Mouse (Mus musculus): Measurements from ENCODE around the gene Fth1. TPM values are rescaled to one million over a fixed set of nuclear protein-coding genes. Genes with fewer than 3 reads are reported as not detected.
"Not testable (repeated sequence)": the region's sequence is repeated elsewhere in the genome, so short reads cannot be mapped to it uniquely, and the experiment has no call there.

The Fth1 gene
- 1,000 to 10,000 TPM; 2,362 to 2,428 TPM for total RNA-seq (2021)
- long read RNA-seq, experiment 1, transcript Fth1-201 (4 exons, 929 nt), result major isoform, 2,988 of 3,020 reads
- long read RNA-seq, experiment 1, partial matches to known transcripts, result 11 of 3,020 reads
- long read RNA-seq, experiment 1, other reads (novel, unspliced or antisense), result 20 of 3,020 reads
- long read RNA-seq, experiment 2, transcript Fth1-201 (4 exons, 929 nt), result major isoform, 2,382 of 2,407 reads
- long read RNA-seq, experiment 2, transcript Fth1-208 (3 exons, 2,062 nt), result minor isoform, 6 of 2,407 reads
- long read RNA-seq, experiment 2, partial matches to known transcripts, result 3 of 2,407 reads
- long read RNA-seq, experiment 2, other reads (novel, unspliced or antisense), result 15 of 2,407 reads

DNA sequence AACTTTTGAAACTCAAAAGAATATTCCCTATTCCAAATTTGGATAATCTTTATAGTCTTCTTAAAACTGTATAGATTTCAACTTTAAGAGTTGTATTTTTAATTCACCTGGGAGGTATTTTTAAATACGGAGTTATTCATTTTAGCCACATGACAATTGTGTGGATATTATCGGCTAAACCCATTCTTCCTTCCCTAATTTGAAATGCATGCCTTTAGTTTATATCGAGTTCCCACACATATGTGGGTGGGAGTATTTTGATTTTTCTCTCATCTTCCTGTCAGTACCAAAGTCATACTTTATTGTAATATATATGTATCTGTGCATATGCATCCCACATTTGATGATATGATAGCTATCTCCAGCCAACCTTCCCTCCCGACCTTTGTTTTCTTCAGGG is at the start of gene Fth1:
Gene Fth1, plus strand, starts transcription at position 341 of the 400 bp plus-strand sequence.
- no peak for DNase-seq (ENCODE audit: low spot score in 2 of 2)

DNA sequence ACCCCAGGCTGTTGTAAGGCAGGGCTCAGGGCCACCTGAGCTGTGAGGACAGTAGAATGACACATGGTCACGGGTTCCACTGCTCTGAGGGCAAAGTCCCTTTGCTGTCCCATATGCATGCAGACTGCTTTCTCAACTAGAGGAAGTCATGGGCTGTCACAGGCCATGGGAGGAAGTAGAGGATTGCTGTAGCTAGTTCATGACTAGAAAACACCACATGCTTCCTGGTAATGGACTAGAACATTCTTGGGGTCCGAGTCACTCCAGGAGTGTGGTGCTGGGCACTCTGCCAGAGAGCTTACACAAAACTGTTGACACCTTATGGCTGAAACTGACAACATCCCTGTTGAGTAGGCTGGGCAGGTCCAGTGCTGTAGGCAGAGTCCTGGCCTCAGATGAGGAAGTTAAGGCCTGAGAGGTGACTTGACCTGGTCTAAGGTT is 49.2 kb upstream of the Fth1 start:
- not testable (repeated sequence) for DNase-seq (ENCODE audit: low spot score in 2 of 2)

DNA sequence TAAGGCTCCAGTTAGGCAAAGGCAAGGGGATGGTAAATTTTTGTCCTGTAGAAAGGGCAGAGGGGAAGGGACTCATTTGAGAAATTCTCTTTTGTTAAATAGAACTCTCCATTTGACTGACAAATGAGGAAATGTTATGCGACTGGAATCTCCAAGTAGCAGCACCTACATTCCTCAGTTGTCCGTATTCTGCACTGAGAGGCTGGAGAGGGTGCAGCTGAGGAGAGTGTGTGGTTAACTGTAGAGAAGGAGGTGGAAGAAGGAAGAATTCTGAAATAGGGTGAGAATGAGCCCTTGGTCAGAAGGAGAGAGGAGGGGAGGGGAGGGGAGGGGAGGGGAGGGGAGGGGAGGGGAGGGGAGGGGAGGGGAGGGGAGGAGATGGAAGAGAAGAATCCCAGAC is 46.5 kb upstream of the Fth1 start:
- DNase-seq (ENCODE audit: low spot score in 2 of 2), result no peak

DNA sequence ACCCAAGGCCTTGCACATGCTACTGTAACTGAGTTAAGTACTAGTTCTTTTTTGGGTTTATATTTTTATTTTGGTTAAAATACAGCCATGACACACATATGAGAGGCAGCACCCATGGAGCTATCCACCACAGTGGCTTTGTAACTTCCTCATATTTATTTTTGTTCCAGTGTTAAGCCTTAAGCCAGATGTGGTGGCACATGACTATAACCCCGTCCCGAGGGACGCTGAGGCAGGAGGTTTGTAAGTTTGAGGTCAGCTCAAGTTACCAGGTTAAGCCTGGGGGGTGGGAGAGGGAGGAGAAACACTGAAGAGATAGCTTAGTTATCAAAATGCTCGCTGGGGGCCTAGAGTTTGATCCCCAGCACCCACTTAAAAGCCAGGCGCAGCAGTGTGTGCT is 43.8 kb upstream of the Fth1 start:
- no peak for DNase-seq (ENCODE audit: low spot score in 2 of 2)

DNA sequence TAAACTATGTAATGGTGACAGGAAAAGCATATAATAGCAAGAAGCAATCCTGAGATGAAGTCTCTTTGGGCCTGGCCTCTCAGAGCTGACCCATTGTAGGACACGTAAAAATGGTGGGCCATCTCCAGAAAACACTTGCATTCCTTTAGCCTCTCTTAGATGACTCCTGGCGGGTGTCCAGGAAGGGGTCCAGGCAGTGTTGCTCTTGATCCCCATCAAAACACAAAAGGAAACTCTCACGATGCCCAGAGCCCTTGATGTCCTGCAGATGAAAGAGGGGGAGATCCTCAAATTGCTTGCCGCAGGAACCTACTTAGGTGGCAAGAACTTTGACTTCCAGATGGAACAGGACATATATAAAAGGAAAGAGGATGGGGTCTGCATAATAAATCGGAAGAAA is 43.0 kb upstream of the Fth1 start:
- no peak for DNase-seq (ENCODE audit: low spot score in 2 of 2)

DNA sequence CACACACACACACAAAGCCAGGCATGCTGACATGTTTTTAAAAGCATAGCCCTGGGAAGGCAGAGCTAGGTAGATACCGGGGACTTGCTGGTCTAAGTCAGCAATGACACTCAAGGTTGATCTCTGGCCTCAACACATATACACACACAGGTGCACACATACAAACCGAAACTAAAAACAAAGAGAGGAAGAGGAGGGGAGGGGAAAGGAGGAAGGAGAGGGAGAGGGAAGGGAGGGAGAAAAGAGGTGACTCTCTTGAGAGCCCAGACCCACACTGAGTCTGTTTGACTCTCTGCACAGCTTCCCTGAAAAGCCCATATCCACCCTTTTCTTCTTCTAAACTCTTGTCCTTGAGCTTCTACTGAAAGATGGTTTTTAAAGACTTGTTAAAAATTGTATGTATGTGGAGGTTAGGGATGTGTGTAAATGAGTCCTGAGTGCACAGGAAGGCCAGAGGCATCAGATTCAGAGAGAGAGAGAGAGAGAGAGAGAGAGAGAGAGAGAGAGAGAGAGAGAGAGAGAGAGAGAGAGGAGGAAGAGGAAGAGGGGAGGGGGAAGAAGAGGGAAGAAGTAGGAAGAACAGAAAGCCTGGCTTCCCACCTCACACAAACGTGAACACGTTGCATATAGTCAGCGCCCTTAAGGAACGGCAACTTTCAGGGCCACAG is 42.1 kb upstream of the Fth1 start:
- no peak for DNase-seq (ENCODE audit: low spot score in 2 of 2)

DNA sequence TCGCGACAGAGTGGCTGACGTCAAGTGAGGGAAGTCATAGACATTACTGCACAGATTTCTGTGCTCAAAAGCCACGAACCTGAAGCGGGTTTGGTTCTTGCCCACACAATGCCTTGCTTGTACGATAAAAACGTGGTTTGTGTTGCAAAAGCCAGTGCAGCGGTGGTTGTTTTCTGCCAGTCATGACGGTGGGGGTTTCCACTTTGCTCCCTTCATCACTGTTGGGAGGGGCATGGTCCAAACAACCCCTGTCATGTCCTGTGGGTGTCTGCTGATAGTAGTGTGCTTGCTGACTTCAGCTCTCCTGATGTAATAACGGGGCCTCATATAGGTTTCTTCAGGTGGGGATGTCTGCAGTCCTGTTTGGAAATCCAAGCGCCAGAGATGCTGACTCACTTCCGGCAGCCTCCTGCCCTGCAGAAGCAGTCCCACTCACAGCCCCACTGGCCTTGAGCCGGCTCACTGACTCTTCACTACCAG is 41.5 kb upstream of the Fth1 start:
- DNase-seq (ENCODE audit: low spot score in 2 of 2), result no peak

DNA sequence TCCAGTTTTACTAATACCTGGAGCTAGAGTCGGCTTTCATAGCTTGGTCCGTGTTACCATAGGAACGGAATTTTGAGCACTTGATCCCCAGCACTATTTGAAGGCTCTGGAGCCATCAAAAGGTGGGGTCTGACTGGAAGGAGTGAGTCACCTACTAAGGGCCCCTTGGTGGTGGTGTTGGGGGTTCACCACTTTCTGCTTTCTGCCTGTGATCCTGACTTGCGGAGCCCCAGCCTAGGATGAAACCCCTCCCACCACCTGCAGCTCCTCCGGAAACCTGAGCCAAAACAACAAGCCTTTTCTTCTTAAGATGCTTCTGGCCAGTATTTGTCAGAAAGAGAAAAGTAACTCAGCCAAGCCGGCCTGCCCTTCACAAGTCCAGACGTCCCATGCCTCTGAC is 40.6 kb upstream of the Fth1 start:
- DNase-seq (ENCODE audit: low spot score in 2 of 2), result no peak

DNA sequence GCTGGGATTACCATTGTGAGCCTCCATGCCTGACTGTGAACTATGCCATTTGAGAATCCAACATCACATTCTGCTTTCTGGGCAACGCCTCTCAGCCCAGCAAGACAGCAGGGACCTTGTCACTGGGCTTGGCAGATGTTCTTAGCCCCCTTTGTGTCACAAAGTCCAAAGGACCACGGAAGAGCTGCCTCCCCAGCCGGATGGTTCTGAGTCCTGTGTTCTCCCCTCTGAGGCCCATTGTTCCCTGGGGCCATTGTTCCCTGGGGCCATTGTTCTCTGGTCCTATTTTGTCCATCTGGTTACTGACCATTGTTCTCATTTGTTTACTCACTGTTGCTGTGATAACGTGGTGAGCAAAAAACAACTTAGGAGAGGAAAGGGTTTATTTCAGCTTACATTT is 39.5 kb upstream of the Fth1 start:
- DNase-seq (ENCODE audit: low spot score in 2 of 2), result no peak

DNA sequence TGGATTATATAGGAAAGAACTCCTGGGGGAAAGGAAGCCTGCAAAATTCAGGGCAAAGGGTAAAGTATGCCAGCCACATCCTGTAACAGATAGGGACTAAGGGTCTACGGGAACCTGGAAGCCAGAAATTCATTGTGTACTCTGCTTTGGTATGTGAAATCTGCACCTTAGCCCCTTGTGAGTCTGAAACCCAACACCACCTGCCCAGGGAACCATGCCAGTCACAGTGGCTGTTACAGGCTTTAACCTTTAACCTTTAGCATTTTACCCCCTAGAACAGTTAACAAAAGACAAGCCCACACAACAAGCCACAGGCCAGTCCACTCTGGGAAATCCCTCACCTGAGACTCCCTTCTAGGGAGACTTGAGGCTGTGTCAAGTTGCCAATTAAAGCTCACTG is 38.6 kb upstream of the Fth1 start:
- no peak for DNase-seq (ENCODE audit: low spot score in 2 of 2)

DNA sequence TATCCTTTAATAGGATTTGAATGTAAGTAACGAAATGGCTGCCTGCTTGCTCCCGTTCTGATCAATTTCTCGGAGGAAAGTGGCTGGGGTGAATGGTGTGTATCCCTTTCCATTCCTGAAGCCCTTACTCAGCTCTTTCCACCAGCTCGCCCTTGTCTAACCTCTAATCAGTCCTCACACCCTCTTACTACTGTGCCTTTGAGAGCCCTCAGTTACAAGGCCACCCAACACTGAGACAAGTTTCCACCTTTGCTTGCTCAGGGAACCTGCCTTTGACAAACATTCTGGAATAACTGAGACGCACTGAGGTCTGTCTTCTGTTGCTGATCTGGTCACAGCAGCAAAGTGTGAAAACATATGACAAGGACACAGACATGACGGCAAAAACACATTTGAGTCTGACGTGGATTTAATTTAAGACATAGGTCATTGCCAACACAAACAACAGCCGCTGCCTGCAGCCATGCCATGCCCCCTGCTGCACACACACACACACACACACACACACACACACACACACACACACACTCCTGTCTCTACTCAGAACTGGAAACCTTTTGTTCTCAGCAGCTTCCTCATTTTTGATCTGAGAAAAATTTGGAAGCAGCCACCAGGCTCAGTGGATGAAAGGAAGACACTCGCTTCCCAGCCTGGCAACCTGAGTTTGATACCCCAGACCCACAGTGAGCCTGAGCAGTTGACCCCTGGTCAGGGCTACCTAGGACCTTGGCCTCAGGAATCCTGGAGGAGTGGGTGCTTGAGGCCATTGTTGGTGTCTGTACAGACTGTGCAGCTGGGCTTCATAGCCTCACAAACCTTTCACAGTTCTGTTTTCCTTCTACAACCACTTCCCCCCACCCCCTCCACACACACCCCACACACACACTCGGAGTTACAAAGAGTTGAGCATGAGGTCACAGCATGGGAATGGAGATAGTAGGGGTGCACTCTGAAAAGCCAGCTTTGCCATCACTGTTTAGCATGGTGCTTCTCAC is 37.6 kb upstream of the Fth1 start:
- DNase-seq (ENCODE audit: low spot score in 2 of 2), result no peak

DNA sequence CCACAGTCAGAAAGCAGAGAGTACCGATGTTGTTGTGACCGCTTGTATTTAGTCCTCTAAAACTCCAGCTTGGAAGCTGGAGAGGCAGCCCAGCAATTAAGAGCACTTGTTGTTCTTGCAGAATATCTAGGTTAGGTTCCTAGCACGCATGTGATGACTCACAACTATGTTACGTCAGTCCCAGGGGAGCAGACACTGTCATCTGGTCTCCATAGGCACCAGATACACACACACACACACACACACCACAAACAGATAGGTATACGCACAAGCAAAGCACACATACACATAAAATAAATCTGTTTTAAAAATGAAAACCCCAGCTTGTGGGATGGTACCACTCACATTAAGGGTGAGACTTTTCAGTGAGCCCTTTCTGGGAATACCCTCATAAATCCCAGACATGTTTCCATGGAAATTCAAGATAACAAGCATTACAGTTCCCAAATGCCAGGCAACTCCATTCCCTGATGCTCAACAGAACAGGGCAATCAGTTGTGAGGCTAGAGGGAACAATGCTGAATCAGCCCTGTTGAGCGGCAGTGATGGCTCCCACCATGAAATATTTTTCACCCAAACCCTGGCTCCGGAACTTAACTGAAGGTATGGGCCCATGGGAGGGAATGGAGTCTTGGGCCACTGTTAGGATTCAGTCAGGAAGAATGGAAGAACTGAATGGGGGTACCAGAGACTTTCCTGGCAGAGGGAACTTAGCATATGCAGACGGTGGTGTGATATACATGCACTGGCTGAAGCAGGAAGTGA is 34.4 kb upstream of the Fth1 start:
- peak in 1 of 2 experiments; percentile 20 for DNase-seq (ENCODE audit: low spot score in 2 of 2)

DNA sequence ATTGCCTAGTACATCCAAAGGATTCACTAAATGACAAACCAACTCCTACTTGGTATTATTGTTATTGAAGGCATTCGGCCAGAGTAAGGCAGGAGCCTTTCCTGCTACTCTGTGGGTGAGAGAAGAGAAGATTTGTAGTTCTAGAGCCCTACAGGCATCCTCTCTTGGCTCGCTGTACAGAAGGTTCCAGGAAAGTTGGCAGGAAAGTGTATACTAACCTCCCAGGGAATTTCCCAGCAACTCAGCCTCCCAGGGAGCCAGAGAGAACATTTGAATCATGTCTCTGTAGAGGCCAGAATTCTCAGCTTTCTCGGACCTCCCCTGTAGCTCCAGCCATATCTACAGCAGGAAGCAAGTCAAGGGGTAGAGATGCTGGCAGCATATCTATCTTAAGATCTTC is 33.4 kb upstream of the Fth1 start:
- DNase-seq (ENCODE audit: low spot score in 2 of 2), result no peak

DNA sequence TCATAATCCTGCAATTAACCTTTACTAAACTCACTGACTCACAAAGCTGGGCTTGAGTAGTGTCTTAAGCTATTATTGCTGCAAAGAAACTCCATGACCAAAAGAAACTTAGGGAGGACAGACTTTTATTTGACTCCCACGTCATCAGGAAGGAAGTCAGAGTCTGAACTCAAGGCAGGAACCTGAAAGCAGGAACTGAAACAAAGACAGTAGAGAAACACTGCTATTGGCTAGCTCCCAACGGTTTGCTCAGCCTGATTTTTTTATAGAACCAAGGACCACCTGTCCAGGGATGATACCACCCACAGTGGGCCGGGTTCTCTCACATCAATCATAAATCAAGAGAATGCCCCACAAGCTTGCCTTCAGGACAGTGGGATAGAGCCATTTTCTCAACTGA is 28.0 kb upstream of the Fth1 start:
- DNase-seq (ENCODE audit: low spot score in 2 of 2), result no peak

DNA sequence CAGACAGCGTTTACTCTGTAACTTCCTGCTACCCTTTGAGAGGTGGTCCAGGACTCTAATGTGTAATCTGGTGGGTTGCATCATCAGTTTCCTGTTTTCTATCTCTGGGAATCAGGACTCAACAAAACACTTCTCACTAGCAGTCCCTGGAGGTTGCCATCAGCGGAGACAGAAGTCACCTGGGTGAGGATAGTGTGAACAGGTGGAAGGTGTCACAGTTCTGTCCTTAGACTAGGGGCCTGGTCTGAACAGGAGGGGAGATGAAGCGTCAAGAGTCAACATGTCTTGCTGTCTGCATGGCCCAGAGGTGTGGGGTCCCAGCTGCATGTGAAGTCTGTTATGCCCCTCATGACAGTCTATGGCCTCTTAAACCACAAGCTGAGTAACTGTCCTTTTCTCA is 27.5 kb upstream of the Fth1 start:
- no peak for DNase-seq (ENCODE audit: low spot score in 2 of 2)

DNA sequence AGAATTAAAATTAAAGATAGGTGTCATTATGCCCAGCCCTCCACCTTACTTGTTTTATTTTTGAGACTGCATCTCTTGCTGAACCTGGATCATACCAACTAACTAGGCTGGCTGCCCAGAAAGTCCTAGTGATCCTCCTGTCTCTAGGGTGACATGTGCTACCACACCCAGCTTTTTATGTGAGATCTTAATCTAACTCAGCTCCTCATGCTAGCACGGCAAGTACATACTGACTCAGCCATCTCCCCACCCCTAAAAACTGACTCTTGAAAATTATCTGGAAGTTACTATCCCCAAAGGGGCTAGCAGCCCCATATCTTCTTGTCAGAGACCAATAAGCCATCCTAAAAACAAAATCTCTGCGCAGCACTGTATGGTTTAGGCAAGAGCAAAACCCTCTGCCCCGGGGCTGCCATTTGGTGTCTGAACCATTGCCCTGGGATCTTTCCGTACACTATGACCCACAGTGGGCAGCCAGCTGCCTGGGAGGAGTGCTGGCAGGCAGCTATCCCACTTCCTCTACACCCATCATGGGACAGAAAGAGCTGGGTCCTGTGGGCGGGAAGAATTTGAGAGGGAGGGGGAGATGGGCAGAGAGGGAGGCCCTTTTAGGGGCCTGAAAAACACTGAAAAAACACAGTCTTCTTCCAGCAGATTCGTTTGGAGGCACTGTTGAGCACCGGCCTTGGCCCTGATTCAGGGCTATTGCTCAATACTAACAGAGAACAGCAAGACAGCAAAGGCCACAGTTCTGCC is 26.2 kb upstream of the Fth1 start:
- DNase-seq (ENCODE audit: low spot score in 2 of 2), result peak; percentile 43 to 49

DNA sequence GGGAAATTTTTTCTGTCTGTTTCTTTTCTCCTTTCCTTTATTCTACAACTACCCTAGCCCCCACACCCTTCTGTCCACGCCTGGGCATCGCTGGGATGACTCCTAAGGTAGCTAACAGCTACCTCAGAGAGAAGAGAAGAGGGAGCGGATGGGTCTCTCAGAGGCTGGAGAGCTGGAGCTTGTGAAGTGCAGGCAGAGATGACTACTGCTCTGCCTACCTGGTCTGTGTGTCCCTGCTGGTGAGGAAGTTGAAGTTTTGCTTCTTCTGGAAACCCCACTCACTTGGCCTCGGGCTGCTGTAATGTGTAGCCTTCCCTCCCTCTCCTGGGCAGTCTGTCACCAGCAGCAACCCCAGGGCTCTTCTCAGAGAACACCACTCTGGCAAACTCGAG is 25.6 kb upstream of the Fth1 start:
- DNase-seq (ENCODE audit: low spot score in 2 of 2), result no peak

DNA sequence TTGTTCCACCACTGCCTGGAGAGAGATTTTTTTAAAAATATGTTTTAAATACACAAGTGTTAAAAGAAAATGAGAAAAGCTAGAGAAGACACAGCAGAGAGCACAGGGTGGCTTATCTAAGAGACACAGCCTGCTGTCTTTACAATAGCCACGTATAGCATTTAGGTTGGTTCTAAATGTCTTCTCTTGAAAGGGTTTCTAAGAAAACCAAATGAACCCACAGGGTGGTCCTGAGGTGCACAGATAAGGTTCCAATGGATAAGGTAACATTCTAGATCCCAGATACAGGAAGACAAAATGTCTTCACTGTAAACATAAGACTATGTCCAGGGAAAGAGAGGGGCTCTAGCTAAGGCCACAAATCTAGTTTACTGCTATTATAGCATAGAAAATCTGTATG is 25.0 kb upstream of the Fth1 start:
- DNase-seq (ENCODE audit: low spot score in 2 of 2), result no peak

DNA sequence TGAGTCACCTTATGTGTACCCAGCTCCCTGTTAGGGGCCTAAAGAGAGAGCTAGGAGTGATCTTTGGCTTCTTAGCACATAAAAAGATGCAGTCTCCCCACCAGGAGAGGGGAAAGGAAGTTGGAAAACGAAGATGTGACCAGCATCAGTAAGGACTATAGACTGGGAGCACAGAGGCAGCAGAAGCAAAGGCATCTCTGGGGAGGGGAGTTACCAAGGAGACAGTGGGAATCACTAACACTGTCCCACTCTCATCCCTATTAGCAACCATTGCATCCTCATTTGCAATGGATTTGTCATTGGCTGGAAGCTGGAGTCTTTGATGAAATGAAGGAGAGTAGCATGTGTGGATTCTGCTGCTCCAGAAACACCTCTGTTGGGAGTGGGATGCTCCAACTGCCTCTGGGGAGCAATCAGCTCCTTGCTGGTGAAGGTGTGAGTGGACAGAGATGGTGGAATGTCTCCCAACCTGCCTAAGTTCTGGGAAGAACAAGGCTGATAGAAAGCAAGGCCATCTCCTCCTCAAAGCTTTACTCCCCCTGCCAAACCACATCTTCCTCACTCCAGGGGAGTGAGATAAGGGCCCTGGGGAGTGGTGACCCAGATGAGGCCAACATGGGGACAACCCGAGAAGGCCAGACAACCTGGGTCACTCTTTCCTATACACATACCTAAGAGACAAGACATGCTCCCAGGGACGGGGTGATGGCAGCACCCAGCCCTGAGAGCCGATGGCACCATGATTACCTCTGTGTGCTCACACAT is 23.6 kb upstream of the Fth1 start:
- no peak for DNase-seq (ENCODE audit: low spot score in 2 of 2)

Data from left cerebral cortex, adult 18-20 months (tissue).